12 mouse cellular contexts compared by ENCODE assay signal in the genomic region with DNA sequence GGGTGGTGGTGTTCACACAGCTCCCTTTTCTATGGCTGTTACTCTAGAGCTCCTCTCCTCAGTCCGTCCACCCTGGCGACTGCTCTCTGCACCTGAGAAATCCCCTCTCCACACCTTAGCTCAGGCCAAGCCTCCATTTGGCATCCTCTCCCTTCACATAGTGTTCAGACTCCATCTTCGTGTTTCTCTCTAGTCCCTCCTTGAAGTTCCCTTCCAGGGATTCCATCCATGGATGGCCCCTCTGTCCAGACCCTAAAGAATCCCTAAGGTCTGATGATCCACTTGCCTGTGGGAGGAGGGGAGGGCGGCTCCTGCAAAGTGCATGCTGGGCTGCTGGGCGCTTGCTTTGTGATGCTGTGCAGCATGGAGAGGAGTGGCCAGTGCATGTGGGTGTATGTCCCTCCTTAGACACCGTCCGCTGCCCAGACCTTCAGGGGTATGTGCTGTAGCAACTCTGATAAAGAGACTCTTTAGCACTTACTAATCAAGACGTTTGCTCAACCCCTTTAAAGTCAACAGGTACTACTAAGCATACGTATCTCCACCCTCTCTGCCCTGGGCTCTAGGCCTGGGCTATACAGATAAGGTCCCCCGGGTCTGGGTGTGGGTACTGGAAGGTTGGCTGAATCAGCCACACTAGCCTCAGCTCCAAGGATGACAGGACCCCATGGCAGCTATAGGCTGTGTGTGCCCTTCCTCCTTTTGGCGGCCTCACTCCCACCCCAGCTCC. TPM values are rescaled to one million over a fixed set of nuclear protein-coding genes. Genes with fewer than 3 reads are reported as not detected.
DNase-seq lines count a peak whose midpoint lies in the region; ATAC-seq lines count a peak whose summit lies in the region.
"Had no signal": no experiment of that assay in that cellular context is flagged by ENCODE, and none has a peak within 500 bp of the region (broad histone marks: within the 10 kb centered on the region; RNA-seq: fewer than 3 reads in every experiment).

No protein-coding gene starts in this region.

- WGBS in embryonic facial prominence, embryonic 11.5 days: 88% methylated on average over 11 of the region's 11 CpGs
- 87% methylated on average over 11 of the region's 11 CpGs for WGBS in embryonic facial prominence, embryonic 10.5 days
- WGBS in kidney, embryonic 16.5 days: 83% methylated on average over 11 of the region's 11 CpGs
- 93% methylated on average over 11 of the region's 11 CpGs for WGBS in midbrain, embryonic 13.5 days

- no peaks in the 10 kb centered on the region for H3K27me3 ChIP-seq in embryonic facial prominence, embryonic 11.5 days (ENCODE audit: control insufficient read depth, insufficient read depth, low read length)
- H3K27me3 ChIP-seq in embryonic facial prominence, embryonic 10.5 days (replicated peaks; ENCODE audit: low read depth, poor library complexity, severe bottlenecking): no peaks in the 10 kb centered on the region
- H3K27me3 ChIP-seq in kidney, embryonic 16.5 days (ENCODE audit: insufficient read depth, low read length): no peaks in the 10 kb centered on the region
- H3K27me3 ChIP-seq in midbrain, embryonic 13.5 days: no peaks in the 10 kb centered on the region

- H3K4me2 ChIP-seq in embryonic facial prominence, embryonic 11.5 days (ENCODE audit: low read depth, low read length): no peak overlapping the region
- H3K4me2 ChIP-seq in kidney, embryonic 16.5 days (replicated peaks; ENCODE audit: low read depth, low read length): no peak overlapping the region
- H3K4me2 ChIP-seq in midbrain, embryonic 13.5 days (replicated peaks): no peak overlapping the region

- no peak for DNase-seq in embryonic facial prominence, embryonic 11.5 days (ENCODE audit: low spot score)
- DNase-seq in embryonic facial prominence, embryonic 10.5 days (ENCODE audit: low spot score): no peak
- DNase-seq in kidney, adult 11 months: no peak
- DNase-seq in spleen, postnatal 36 days (ENCODE audit: low spot score in 2 of 2): peak; percentile 71 to 88
- no peak for DNase-seq in right cerebral cortex, postnatal 14 days
- DNase-seq: cerebellum, adult 9-11 months; forebrain, postnatal 0 days had no signal

- H3K4me3 ChIP-seq in embryonic facial prominence, embryonic 11.5 days (ENCODE audit: low read depth, low read length): no peak overlapping the region
- no peak overlapping the region for H3K4me3 ChIP-seq in embryonic facial prominence, embryonic 10.5 days
- no peak overlapping the region for H3K4me3 ChIP-seq in kidney, embryonic 16.5 days (ENCODE audit: low read length)
- no peak overlapping the region for H3K4me3 ChIP-seq in midbrain, embryonic 13.5 days (replicated peaks)
- H3K4me3 ChIP-seq: left cerebral cortex, adult 2 months had no signal

- H3K27ac ChIP-seq in embryonic facial prominence, embryonic 11.5 days (replicated peaks; ENCODE audit: low read depth, low read length): peak overlapping the region; percentile 32; the same call in 1 of the 2 replicates
- H3K27ac ChIP-seq in embryonic facial prominence, embryonic 10.5 days (replicated peaks): no peak overlapping the region
- no peak overlapping the region for H3K27ac ChIP-seq in kidney, embryonic 16.5 days (ENCODE audit: low read length)
- H3K27ac ChIP-seq in midbrain, embryonic 13.5 days: no peak overlapping the region

- H3K9ac ChIP-seq in embryonic facial prominence, embryonic 11.5 days (replicated peaks; ENCODE audit: low read length): no peak overlapping the region
- H3K9ac ChIP-seq in kidney, embryonic 16.5 days (replicated peaks; ENCODE audit: low read length): no peak overlapping the region
- H3K9ac ChIP-seq in midbrain, embryonic 13.5 days (replicated peaks): no peak overlapping the region
- H3K9ac ChIP-seq: forebrain, postnatal 0 days had no signal

- H3K36me3 ChIP-seq in embryonic facial prominence, embryonic 11.5 days (replicated peaks; ENCODE audit: control insufficient read depth, insufficient read depth, low read depth, low read length): no peaks in the 10 kb centered on the region; the same call in 1 of the 2 replicates
- peaks cover 86% of the 10 kb centered on the region for H3K36me3 ChIP-seq in embryonic facial prominence, embryonic 10.5 days (replicated peaks)
- H3K36me3 ChIP-seq in kidney, embryonic 16.5 days (ENCODE audit: insufficient read depth, low read length): peaks cover 10% of the 10 kb centered on the region; the same call in 1 of the 2 replicates
- H3K36me3 ChIP-seq in midbrain, embryonic 13.5 days: peaks cover 85% of the 10 kb centered on the region

- no peaks in the 10 kb centered on the region for H3K9me3 ChIP-seq in embryonic facial prominence, embryonic 11.5 days (replicated peaks; ENCODE audit: control insufficient read depth, low read length)
- no peaks in the 10 kb centered on the region for H3K9me3 ChIP-seq in embryonic facial prominence, embryonic 10.5 days
- no peaks in the 10 kb centered on the region for H3K9me3 ChIP-seq in kidney, embryonic 16.5 days (ENCODE audit: low read length)
- no peaks in the 10 kb centered on the region for H3K9me3 ChIP-seq in midbrain, embryonic 13.5 days

- ATAC-seq in embryonic facial prominence, embryonic 11.5 days (replicated peaks; ENCODE audit: insufficient number of reproducible peaks, low FRiP score, low TSS enrichment, low read depth): 0 out of 2 replicates have a peak, but pooled peaks have one; percentile 50
- ATAC-seq in kidney, embryonic 16.5 days (ENCODE audit: low FRiP score, low TSS enrichment): peak; percentile 27; the same call in 1 of the 2 replicates
- ATAC-seq in hematopoietic stem cell, adult 5-6 weeks (replicated peaks in 1 of 2; ENCODE audit: insufficient read depth in 1 of 2, low FRiP score in 2 of 2, low TSS enrichment in 1 of 2, low read depth in 1 of 2, poor library complexity in 2 of 2, severe bottlenecking in 2 of 2): peak; percentile 38 to 42; a peak in 2 of 4 replicates
- no peak for ATAC-seq in midbrain, embryonic 13.5 days
- ATAC-seq: forebrain, postnatal 0 days; hindbrain, postnatal 0 days had no signal

- H3K4me1 ChIP-seq in embryonic facial prominence, embryonic 11.5 days (ENCODE audit: control insufficient read depth, insufficient read depth, low read length): no peaks in the 10 kb centered on the region
- H3K4me1 ChIP-seq in embryonic facial prominence, embryonic 10.5 days: no peaks in the 10 kb centered on the region
- H3K4me1 ChIP-seq in kidney, embryonic 16.5 days (ENCODE audit: insufficient read depth, low read length): peaks cover 15% of the 10 kb centered on the region
- no peaks in the 10 kb centered on the region for H3K4me1 ChIP-seq in midbrain, embryonic 13.5 days (replicated peaks)

RNA-seq across cellular contexts. Expression of gene Ucp3, which starts 5.8 kb away (rescaled TPM):
- not detected in 2 replicates for polyA plus RNA-seq in embryonic facial prominence, embryonic 11.5 days (2014; fragmentation: Nextera tagmentation; extraction: Ambion mirVana)
- polyA plus RNA-seq in embryonic facial prominence, embryonic 10.5 days (2016; fragmentation: Nextera tagmentation; extraction: Ambion mirVana): 0.11 TPM in 1 of 2 replicates, not detected in the other
- 0.09 and 0.14 TPM in 2 replicates for polyA plus RNA-seq in kidney, embryonic 16.5 days (2015; fragmentation: Nextera tagmentation; extraction: Ambion mirVana)
- not detected in 2 replicates for total RNA-seq in hematopoietic stem cell, adult 5-6 weeks (2017)
- not detected in 2 replicates for polyA plus RNA-seq in midbrain, embryonic 13.5 days (2015; fragmentation: Nextera tagmentation; extraction: Ambion mirVana)
- polyA plus RNA-seq: forebrain, postnatal 0 days had no signal

RNA-seq across cellular contexts. Expression of gene Ucp2, which starts 26.2 kb away (rescaled TPM):
- 98.4 and 108 TPM in 2 replicates for polyA plus RNA-seq in embryonic facial prominence, embryonic 11.5 days (2014; fragmentation: Nextera tagmentation; extraction: Ambion mirVana)
- 101 and 105 TPM in 2 replicates for polyA plus RNA-seq in embryonic facial prominence, embryonic 10.5 days (2016; fragmentation: Nextera tagmentation; extraction: Ambion mirVana)
- polyA plus RNA-seq in kidney, embryonic 16.5 days (2015; fragmentation: Nextera tagmentation; extraction: Ambion mirVana): 221 and 250 TPM in 2 replicates
- 97.0 and 115 TPM in 2 replicates for total RNA-seq in hematopoietic stem cell, adult 5-6 weeks (2017)
- 51.9 and 52.5 TPM in 2 replicates for polyA plus RNA-seq in midbrain, embryonic 13.5 days (2015; fragmentation: Nextera tagmentation; extraction: Ambion mirVana)

RNA-seq across cellular contexts. Expression of gene Dnajb13, which starts 47.8 kb away (rescaled TPM):
- 0.07 and 0.60 TPM in 2 replicates for polyA plus RNA-seq in embryonic facial prominence, embryonic 11.5 days (2014; fragmentation: Nextera tagmentation; extraction: Ambion mirVana)
- polyA plus RNA-seq in embryonic facial prominence, embryonic 10.5 days (2016; fragmentation: Nextera tagmentation; extraction: Ambion mirVana): 0.27 and 0.38 TPM in 2 replicates
- polyA plus RNA-seq in kidney, embryonic 16.5 days (2015; fragmentation: Nextera tagmentation; extraction: Ambion mirVana): 0.50 and 0.60 TPM in 2 replicates
- total RNA-seq in hematopoietic stem cell, adult 5-6 weeks (2017): 0.25 and 0.38 TPM in 2 replicates
- polyA plus RNA-seq in midbrain, embryonic 13.5 days (2015; fragmentation: Nextera tagmentation; extraction: Ambion mirVana): 1.2 and 3.2 TPM in 2 replicates

Comparison
In these comparisons a context has a peak if more than half of its experiments do, and no peak if none do; other contexts are left out.
1. DNase-seq: peak in spleen, postnatal 36 days (2 of 2); none in embryonic facial prominence, embryonic 11.5 days (single experiment), embryonic facial prominence, embryonic 10.5 days (single experiment), kidney, adult 11 months (single experiment) and right cerebral cortex, postnatal 14 days (single experiment).